Mouse (Mus musculus): ENCODE results near the gene Svs5.

Svs5 gene

DNA sequence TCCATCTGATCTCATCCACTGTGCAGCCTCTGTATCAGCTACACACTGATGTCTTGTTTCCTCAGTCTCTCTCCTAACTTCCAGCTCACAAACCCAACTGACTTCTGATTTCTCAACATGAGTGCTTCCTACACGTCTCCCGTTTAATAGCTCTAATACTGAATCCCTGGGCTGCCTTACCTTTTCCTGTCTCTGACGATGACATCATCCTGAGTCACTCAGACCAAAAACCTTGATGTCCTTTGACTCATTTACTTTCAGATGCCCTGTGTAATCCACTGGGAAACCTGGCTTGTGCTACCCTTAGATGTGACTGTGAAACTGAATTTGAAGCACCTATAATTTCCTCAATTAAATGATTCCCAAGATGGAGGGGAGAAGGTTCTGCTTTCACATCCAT is 50.4 kb downstream of the Svs5 start:
- WGBS, result 78% methylated on average over 3 of the region's 3 CpGs
